Mouse (Mus musculus): ENCODE measurements around the gene Gpd2. TPM values are rescaled to one million over a fixed set of nuclear protein-coding genes. Genes with fewer than 3 reads are reported as not detected.

Gene Gpd2
- polyA plus RNA-seq, 1 experiment, result 220 TPM

GRCm38 (mm10) chr2:57251636-57252317 is 14.3 kb downstream of the Gpd2 start:
- TF ChIP-seq CTCF (IDR thresholded peaks at IDR 0.05; ENCODE audit: control insufficient read depth, insufficient read depth, insufficient replicate concordance, low read depth, low read length) (no peak), POLR2A (IDR thresholded peaks at IDR 0.05; ENCODE audit: control insufficient read depth, low read depth, low read length) (no peak)
- no peaks in the 10 kb centered on the region for H3K27me3 ChIP-seq (ENCODE audit: control insufficient read depth, insufficient read depth, low read length)
- H3K4me1 ChIP-seq (ENCODE audit: control insufficient read depth, insufficient read depth, low read length), result no peaks in the 10 kb centered on the region

GRCm38 (mm10) chr2:57252542-57253301 is 15.3 kb downstream of the Gpd2 start:
- no peak overlapping the region for H3K4me3 ChIP-seq (ENCODE audit: control insufficient read depth, low read depth, low read length)
- no peak overlapping the region for H3K27ac ChIP-seq (ENCODE audit: control insufficient read depth, insufficient read depth, low read depth, low read length)
- H3K36me3 ChIP-seq (ENCODE audit: control insufficient read depth, insufficient read depth, low read length), result no peaks in the 10 kb centered on the region
- no peaks in the 10 kb centered on the region for H3K4me1 ChIP-seq (ENCODE audit: control insufficient read depth, insufficient read depth, low read length)
- H3K27me3 ChIP-seq (ENCODE audit: control insufficient read depth, insufficient read depth, low read length), result no peaks in the 10 kb centered on the region
- TF ChIP-seq CTCF (IDR thresholded peaks at IDR 0.05; ENCODE audit: control insufficient read depth, insufficient read depth, insufficient replicate concordance, low read depth, low read length) (no peak), POLR2A (IDR thresholded peaks at IDR 0.05; ENCODE audit: control insufficient read depth, low read depth, low read length) (no peak)

More at GRCm38 (mm10) chr2:57251636-57252317, 14.3 kb downstream of the Gpd2 start:
- Histone ChIP-seq H3K27ac (ENCODE audit: control insufficient read depth, insufficient read depth, low read depth, low read length) (no peak overlapping the region), H3K4me3 (ENCODE audit: control insufficient read depth, low read depth, low read length) (no peak overlapping the region), H3K36me3 (ENCODE audit: control insufficient read depth, insufficient read depth, low read length) (no peaks in the 10 kb centered on the region)

GRCm38 (mm10) chr2:57254267-57254666 is 16.8 kb downstream of the Gpd2 start:
- no peak overlapping the region for H3K4me3 ChIP-seq (ENCODE audit: control insufficient read depth, low read depth, low read length)
- no peak overlapping the region for H3K27ac ChIP-seq (ENCODE audit: control insufficient read depth, insufficient read depth, low read depth, low read length)
- TF ChIP-seq POLR2A (IDR thresholded peaks at IDR 0.05; ENCODE audit: control insufficient read depth, low read depth, low read length) (no peak), CTCF (IDR thresholded peaks at IDR 0.05; ENCODE audit: control insufficient read depth, insufficient read depth, insufficient replicate concordance, low read depth, low read length) (no peak)
- H3K36me3 ChIP-seq (ENCODE audit: control insufficient read depth, insufficient read depth, low read length), result no peaks in the 10 kb centered on the region
- H3K4me1 ChIP-seq (ENCODE audit: control insufficient read depth, insufficient read depth, low read length), result no peaks in the 10 kb centered on the region
- no peaks in the 10 kb centered on the region for H3K27me3 ChIP-seq (ENCODE audit: control insufficient read depth, insufficient read depth, low read length)

- Histone ChIP-seq H3K36me3 (ENCODE audit: control insufficient read depth, insufficient read depth, low read length) (no peaks in the 10 kb centered on the region), H3K27me3 (ENCODE audit: control insufficient read depth, insufficient read depth, low read length) (no peaks in the 10 kb centered on the region), H3K27ac (ENCODE audit: control insufficient read depth, insufficient read depth, low read depth, low read length) (no peak overlapping the region), H3K4me3 (ENCODE audit: control insufficient read depth, low read depth, low read length) (no peak overlapping the region), H3K4me1 (ENCODE audit: control insufficient read depth, insufficient read depth, low read length) (no peaks in the 10 kb centered on the region)
- TF ChIP-seq CTCF (IDR thresholded peaks at IDR 0.05; ENCODE audit: control insufficient read depth, insufficient read depth, insufficient replicate concordance, low read depth, low read length) (no peak), POLR2A (IDR thresholded peaks at IDR 0.05; ENCODE audit: control insufficient read depth, low read depth, low read length) (no peak)
Measured at GRCm38 (mm10) chr2:57255153-57255670, 17.8 kb downstream of the Gpd2 start.

GRCm38 (mm10) chr2:57255836-57256235 is 18.4 kb downstream of the Gpd2 start:
- no peaks in the 10 kb centered on the region for H3K27me3 ChIP-seq (ENCODE audit: control insufficient read depth, insufficient read depth, low read length)
- no peaks in the 10 kb centered on the region for H3K36me3 ChIP-seq (ENCODE audit: control insufficient read depth, insufficient read depth, low read length)
- no peak for TF ChIP-seq POLR2A (IDR thresholded peaks at IDR 0.05; ENCODE audit: control insufficient read depth, low read depth, low read length)
- no peak for TF ChIP-seq CTCF (IDR thresholded peaks at IDR 0.05; ENCODE audit: control insufficient read depth, insufficient read depth, insufficient replicate concordance, low read depth, low read length)
- no peak overlapping the region for H3K27ac ChIP-seq (ENCODE audit: control insufficient read depth, insufficient read depth, low read depth, low read length)
- H3K4me3 ChIP-seq (ENCODE audit: control insufficient read depth, low read depth, low read length), result no peak overlapping the region
- H3K4me1 ChIP-seq (ENCODE audit: control insufficient read depth, insufficient read depth, low read length), result no peaks in the 10 kb centered on the region

- H3K4me1 ChIP-seq (ENCODE audit: control insufficient read depth, insufficient read depth, low read length), result no peaks in the 10 kb centered on the region
- no peak for TF ChIP-seq CTCF (IDR thresholded peaks at IDR 0.05; ENCODE audit: control insufficient read depth, insufficient read depth, insufficient replicate concordance, low read depth, low read length)
- no peak for TF ChIP-seq POLR2A (IDR thresholded peaks at IDR 0.05; ENCODE audit: control insufficient read depth, low read depth, low read length)
- H3K4me3 ChIP-seq (ENCODE audit: control insufficient read depth, low read depth, low read length), result no peak overlapping the region
- no peaks in the 10 kb centered on the region for H3K27me3 ChIP-seq (ENCODE audit: control insufficient read depth, insufficient read depth, low read length)
- no peak overlapping the region for H3K27ac ChIP-seq (ENCODE audit: control insufficient read depth, insufficient read depth, low read depth, low read length)
- H3K36me3 ChIP-seq (ENCODE audit: control insufficient read depth, insufficient read depth, low read length), result no peaks in the 10 kb centered on the region
Measured at GRCm38 (mm10) chr2:57256459-57256858, 19.0 kb downstream of the Gpd2 start.
